Mouse (Mus musculus): ENCODE results near the gene Pou2f1.

Gene Pou2f1

GRCm38 (mm10) chr1:165961676-165962364 lies 40.7 kb downstream of the Pou2f1 start:
- DNase-seq (ENCODE audit: low spot score in 2 of 2), result no peak

GRCm38 (mm10) chr1:165958159-165958558 lies 44.3 kb downstream of the Pou2f1 start:
- no peak for DNase-seq (ENCODE audit: low spot score in 2 of 2)

- no peak for DNase-seq (ENCODE audit: low spot score in 2 of 2)
These were observed 54.2 kb downstream of the Pou2f1 start for GRCm38 (mm10) chr1:165948214-165948813.

GRCm38 (mm10) chr1:165943270-165943669 lies 59.2 kb downstream of the Pou2f1 start:
- no peak for DNase-seq (ENCODE audit: low spot score in 2 of 2)

DNA sequence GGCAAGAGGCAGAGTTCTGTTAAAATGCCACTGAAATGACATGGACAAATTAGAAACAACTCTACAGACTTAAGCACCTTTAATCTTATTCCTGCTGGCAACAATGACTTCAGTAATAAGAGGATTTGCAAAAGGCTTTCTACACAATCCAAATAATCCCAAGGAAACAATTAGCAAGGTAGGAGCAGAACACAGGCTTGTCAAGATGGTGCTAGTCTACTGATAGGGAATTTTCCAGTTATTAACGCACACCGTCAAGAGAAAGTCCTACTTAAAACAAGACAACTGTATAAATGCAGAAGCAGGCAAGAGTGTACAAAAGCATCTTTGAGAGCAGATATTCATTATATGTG lies 67.0 kb downstream of the Pou2f1 start:
- no peak for DNase-seq (ENCODE audit: low spot score in 2 of 2)

DNA sequence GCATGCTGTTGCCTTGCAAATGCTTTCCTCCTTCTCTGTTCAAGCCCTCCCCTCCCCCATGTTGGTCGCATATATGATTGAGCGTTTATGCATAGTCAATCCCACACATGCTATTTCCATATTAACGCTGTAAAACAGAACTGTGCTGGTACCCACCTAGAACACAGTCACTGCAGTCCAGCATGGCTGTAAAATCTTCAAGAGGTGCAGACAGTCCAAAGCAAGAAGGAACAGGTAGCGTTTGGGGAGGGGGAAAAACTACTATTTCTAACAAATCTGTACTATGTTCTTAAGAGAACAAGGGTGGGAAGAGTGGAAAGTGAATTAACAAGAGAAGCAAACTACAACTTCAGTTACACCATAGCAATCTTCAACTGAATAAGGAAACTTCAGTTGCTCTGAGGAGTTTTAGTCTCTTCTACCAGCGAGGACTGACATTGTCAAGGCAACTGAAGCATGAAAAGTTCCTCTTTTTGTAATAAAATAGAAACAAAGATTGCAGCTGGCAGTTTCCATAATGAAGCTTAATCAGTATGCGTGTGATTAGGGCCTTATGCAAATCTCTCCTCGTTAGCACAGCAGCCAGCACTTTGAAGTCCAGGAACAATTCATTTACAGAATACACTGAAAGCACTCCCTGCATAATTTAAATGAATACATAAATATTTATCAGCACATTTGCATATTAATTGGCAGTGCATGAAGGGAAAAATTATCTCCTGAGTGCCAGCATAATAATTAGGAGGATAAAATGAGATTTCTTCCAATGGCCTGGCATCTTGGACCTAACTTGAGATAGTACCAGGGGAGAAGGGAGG lies 67.6 kb downstream of the Pou2f1 start:
- peak in 1 of 2 experiments; percentile 43 for DNase-seq (ENCODE audit: low spot score in 2 of 2)

GRCm38 (mm10) chr1:165933915-165934647 lies 68.4 kb downstream of the Pou2f1 start:
- DNase-seq (ENCODE audit: low spot score in 2 of 2), result no peak

DNA sequence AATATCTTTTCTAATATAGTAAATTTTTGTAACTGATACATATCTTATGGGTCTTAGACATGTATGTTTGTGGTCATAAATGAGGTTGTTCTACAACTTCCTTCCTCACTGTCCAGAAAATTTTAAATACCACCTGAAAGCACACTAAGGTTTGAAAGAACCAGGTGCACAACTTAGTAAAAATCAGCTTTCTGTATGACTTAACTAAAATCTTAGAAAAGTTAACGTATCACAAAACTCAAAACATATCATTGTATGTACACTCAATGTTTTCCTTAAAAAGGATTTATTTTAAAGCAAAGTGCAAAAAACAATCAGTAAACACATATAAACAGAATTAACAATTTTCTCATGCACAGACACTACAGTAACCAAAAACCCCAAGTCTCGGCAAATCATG lies 69.6 kb downstream of the Pou2f1 start:
- no peak for DNase-seq (ENCODE audit: low spot score in 2 of 2)

- no peak for DNase-seq (ENCODE audit: low spot score in 2 of 2)
These were observed 72.0 kb downstream of the Pou2f1 start for GRCm38 (mm10) chr1:165930510-165930909.

DNA sequence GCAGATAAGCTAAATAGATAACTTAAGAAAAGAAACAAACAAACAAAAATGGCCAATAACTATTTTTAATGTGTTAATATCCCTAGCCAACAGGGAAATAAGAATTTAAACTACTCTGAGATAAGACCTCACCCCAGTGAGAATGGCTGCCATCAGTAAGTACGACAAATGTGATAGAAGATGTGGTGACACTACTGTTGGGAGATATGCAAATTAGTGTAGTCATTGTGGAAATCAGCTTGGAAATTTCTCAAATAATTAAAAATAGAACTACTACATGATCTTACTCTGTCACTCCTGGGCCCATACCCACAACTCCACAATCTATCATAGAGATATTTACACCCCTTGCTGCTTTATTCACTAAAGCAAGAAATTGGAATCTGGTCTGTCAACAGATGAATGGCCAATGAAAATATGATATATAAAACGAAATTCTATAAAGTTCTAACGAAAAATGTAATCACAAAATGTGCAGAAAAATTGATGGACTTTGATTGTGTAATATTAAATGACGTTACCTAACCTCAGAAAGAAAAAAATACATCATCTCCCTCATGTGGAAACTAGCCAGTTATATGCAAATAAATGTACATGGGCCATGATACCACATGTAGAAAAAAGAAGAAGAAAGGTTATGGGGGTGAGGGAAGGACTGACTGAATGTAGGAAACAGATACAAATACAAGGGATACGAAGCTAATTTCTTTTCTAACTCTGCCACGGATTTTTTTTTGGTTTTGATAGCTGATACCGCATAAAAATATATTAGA lies 74.8 kb downstream of the Pou2f1 start:
- no peak for DNase-seq (ENCODE audit: low spot score in 2 of 2)

GRCm38 (mm10) chr1:165925207-165925606 lies 77.3 kb downstream of the Pou2f1 start:
- no peak for DNase-seq (ENCODE audit: low spot score in 2 of 2)

DNA sequence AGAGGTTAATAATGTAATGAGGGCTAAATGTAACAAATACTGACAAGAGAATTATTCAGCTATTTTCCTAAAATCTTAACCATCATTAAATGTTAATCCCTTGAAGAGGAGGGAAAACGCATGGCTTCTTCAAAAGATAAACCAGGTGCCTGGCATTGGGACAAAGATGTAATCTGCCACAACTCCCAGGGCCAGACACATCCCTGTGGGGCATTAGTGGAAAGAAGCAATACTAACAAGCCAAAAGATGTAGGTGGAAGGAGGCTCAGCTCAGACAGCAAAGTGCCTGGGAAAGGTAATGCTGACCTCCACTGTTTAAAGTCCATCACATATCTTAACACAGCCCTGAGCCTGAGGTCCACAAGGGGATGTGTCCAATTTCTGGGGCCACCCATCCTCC lies 80.0 kb downstream of the Pou2f1 start:
- no peak for DNase-seq (ENCODE audit: low spot score in 2 of 2)

GRCm38 (mm10) chr1:165921026-165921425 lies 81.5 kb downstream of the Pou2f1 start:
- DNase-seq (ENCODE audit: low spot score in 2 of 2), result no peak

DNA sequence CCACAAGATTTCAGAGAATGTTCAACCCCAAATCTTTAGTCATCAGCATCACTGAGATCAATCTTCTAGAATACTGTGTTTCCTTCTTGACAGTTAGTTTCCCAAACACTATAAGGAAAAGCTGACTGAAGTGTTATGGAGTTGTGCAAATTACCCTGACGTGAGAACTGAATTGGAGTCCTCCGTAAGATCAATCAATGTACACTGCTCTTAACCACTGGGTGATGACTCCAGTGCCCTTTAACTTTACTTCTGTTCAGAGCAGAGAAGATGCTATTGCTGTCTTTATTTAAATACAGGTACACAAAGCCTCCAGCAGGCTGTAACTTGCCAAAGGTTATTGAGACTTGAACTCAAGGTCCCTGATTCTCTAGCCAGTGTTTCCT lies 88.1 kb downstream of the Pou2f1 start:
- DNase-seq (ENCODE audit: low spot score in 2 of 2), result no peak

- no peak for DNase-seq (ENCODE audit: low spot score in 2 of 2)
These were observed 88.6 kb downstream of the Pou2f1 start for GRCm38 (mm10) chr1:165913720-165914415.

GRCm38 (mm10) chr1:165909471-165909870 lies 93.0 kb downstream of the Pou2f1 start:
- no peak for DNase-seq (ENCODE audit: low spot score in 2 of 2)

GRCm38 (mm10) chr1:165908806-165909205 lies 93.7 kb downstream of the Pou2f1 start:
- DNase-seq (ENCODE audit: low spot score in 2 of 2), result no peak

- no peak for DNase-seq (ENCODE audit: low spot score in 2 of 2)
These were observed 94.3 kb downstream of the Pou2f1 start for GRCm38 (mm10) chr1:165908153-165908552.

DNA sequence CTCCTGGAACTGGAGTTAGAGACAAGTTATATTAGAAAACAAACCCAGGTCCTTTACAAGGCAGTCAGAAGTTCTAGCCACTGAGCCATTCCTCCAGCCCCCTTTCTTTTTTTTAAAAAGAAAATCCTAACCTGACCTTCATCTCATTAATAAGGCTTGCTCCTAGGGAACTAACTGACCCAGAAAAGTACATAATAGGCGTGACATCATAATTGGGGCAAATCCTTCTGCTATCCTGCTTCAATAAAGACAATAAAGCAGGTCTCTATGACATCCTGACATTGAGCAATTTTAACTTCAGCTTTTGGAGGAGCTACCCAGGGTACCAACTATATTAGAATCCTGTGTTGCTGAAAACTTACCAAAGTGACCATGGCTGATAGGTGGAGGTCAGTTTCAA lies 98.9 kb downstream of the Pou2f1 start:
- no peak for DNase-seq (ENCODE audit: low spot score in 2 of 2)

DNA sequence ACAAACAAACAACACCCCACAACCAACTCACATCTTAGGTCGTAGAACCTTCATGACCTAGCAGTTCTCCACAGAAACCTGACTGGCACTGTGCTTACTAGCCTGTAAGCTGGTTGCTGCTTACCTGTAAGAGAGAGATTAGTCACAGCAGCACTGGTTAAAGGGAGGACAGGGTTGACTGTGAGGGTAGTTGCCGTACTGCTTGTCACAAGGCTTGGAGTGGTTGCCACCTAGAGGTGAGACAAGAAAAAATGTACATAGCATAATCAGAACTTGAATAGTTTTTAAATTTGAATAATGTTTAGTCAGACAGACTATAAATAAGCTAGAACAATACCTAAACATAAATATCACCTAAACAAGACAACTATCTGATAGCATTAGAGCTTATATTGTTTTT lies 110.8 kb downstream of the Pou2f1 start:
- DNase-seq (ENCODE audit: low spot score in 2 of 2), result no peak
